Mouse (Mus musculus) cerebellum, adult 18-20 months (tissue): ENCODE data around the gene Cant1.

Experiments used
- DNase-seq, 2 experiments: peaks; one replicate each; pipeline ENCODE4 v3.0.0; 2021

Gene Cant1

DNA sequence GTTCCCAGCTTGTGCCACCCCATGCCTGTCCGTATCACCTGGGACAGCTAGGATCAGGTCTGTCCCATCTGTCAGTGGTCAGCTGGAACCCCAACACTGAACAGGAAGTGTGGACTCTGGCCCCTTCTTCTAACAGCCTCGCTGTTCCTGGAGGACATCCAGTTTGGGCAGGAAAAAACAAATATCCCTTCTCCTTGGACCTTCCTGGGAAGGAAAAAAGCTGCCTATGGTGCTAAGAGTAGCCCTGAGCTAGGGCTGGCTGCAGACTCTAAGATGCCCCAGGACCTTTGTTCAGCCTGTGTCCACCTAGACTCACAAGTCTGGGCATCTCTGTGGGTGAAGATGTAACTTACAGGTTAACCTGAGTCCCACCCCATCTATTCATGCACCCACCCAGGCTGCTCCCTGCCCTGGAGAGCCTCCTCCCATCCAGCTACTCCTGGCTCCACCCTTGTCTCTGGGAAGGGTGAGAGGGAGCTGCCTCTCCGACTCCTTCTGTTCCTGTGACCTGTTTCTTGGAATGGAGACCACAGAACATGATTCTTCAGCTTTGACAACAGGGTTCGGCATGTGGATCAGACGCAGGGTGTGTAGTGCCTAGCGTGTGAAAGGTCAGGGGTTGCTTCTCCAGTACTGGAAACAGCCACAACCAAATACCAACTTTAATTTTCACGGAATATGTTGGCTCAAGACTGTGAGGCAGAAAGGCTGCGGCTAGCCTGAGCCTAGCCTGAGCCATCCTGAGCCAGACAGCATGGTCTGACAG lies 10.2 kb upstream of the Cant1 start:
- DNase-seq: no peak

DNA sequence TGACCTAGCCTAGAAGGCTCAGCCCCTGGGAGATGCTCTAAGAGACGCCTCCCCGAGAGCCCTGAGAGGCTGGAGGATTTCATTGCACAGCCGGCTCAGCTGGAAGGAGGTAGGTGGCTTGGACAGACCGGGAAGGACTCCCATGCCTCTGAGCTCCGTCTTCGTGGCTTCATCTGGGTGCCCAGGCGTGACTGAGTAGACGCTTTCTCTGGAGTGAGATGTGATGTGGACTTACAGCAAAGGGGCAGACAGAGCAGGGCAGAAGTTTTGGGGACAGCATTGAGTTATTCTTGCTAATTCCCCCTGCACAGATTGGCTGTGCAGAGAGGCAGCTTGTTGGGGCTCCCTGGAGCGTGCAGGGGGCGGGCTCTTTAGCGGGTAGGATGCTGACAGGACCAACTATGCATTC lies 9.6 kb upstream of the Cant1 start:
- peak in 1 of 2 experiments; percentile 5 for DNase-seq

GRCm38 (mm10) chr11:118427986-118428385 lies 9.1 kb upstream of the Cant1 start, which contains the start of gene C1qtnf1:
Gene C1qtnf1 (plus strand): TSS chr11:118428203.
- no peak for DNase-seq

GRCm38 (mm10) chr11:118427266-118427779 lies 8.4 kb upstream of the Cant1 start:
- no peak for DNase-seq

GRCm38 (mm10) chr11:118426765-118427164 lies 7.9 kb upstream of the Cant1 start:
- DNase-seq: no peak

DNA sequence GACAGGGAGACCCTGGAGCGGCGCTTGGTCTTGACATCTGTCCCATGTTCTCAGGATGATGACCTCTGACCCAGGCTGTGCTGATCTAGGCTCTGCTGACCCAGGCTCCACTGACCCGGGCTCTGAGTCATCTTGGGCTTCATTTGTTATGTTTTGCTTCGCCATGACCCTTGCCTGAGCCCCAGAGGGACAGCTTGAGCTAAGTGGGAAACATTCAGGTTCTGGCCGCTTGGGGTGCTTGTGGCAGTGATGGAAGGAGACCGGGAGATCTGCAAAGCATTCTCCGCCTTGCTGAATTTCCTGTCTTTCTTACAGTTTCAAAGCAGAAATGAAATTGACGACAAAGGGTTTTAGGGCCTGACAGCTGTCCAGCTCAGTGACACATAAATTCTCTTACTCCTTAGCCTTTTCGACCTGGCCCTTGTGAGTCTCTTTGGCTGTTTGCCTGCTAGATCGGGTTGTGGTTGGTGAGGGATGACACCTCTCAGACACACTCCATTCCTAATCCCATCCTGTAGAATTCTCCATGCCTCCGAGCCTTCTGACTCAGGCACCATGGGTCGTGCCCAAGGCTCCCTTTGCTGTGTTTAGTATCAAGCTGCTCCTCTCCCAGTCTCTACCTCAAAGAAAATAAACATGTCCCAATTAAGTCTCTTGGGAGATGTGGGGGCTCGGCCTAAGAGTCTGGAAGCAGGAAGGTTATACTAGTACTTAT lies 5.9 kb upstream of the Cant1 start:
- peak in 1 of 2 experiments; percentile 4 for DNase-seq

DNA sequence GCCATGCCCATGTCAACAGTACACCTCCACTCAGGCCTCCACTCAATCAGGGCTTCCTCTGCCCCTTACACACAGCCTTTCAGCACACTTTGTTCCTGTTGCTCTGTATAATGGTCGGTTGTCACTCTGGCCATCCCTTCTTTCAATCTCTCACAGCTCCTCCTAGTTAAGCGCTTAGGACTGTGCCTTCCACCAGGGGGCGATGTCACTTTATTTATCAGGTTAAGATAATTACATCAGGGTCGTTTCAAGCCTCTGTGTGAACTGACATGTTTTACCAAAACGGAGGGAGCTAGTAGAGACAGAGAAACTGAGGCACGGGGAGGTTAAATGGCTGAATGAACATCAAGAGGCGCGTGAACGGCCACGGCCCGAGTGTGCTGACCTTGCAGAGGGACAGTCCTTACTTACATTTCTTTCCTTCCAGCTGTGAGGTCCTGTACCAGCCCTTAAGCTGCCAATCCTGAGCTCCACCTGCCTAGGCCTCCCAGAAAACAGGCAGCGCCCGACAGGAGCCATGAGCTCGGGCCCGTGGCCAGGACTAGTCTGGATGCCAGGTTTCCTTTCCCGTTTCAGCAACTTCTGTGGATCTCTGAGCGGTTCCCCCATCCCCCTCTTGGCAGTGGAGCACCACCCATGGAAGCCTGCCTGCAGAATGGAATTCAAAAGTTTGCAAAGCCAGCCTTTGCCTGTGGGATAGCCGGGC lies 4.5 kb upstream of the Cant1 start:
- DNase-seq: peak; percentile 76 to 78

DNA sequence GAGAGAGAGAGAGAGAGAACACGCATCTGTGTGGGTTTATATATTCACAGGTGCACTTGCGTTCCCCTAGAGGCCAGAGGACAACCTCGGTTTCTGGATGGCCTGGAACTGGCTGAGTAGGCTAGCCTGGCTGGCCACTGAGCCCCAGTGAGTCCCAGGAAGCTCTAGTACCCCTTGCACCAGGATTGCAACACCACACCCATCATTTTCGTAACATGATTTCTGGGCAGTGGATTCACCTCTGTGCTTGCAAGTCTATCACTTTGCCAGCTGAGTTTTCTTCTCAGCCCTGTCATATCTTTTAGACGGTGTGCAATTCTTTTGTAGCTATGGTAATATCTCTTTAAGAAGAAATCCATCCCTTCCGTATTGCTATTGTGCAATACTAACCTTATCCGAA lies 1.4 kb upstream of the Cant1 start:
- no peak for DNase-seq

- no peak for DNase-seq
Observed at GRCm38 (mm10) chr11:118418442-118418833, 448 bp downstream of the Cant1 start.

- DNase-seq: no peak
Observed at GRCm38 (mm10) chr11:118417496-118417895, 1.4 kb downstream of the Cant1 start.

DNA sequence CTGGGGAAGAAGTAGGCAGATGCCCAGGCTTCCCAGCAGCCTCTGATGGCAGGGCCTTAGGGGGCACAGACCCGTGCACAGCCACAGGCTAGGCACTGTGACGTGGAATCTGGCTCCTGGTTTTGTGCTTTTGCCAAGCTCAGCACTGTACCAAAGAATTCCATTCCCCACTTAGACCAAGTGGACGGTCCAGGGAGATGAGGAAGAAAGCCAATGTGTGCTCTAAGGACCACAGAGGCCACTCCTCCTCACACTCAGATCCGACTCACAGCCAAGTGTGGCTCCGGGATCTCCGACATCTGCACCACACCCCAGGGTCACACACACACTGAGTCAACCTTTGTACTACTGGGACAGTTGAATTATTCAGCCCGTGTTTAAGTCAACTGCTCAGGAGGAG lies 2.8 kb downstream of the Cant1 start:
- DNase-seq: no peak

DNA sequence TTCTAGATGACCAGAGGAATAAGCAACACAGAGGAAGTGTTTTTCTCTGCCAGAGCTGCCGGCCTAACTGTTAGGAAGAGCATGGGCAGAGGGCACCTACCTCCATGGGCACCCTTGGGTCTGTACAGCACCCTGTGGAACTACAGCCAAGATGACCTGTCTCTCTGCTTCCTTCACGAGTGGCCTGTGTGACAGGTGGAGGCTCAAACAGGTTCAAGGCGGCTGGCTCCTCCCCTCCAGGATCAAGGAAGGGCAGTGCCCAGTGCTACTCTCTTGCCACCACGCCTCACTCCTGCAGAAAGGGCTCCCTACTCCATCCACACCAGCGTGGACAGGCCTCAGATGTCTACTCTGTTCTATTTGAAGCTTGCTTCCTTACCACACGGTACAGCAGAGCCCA lies 3.3 kb downstream of the Cant1 start:
- no peak for DNase-seq

- DNase-seq: no peak
Observed at GRCm38 (mm10) chr11:118414270-118414669, 4.6 kb downstream of the Cant1 start.

DNA sequence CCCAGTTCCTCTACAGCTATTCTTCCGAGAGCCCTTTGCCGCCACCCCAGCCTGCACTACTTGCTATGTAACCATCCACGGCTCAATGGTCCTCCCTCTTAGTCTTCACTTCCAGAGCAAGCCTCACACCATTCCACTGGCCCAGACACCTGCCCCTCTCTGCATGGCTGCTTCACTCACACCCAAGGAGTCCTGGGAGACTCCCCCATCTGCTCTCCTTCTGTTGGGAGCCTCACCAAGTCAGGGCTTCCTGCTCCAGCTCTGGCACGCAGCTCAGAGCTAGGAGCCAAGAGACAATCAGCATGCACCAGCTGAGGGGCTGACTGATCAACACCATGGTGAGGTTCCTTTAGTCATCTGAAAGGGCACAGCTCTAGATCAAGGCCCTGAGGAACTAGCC lies 5.8 kb downstream of the Cant1 start:
- DNase-seq: peak; percentile 56 to 63

DNA sequence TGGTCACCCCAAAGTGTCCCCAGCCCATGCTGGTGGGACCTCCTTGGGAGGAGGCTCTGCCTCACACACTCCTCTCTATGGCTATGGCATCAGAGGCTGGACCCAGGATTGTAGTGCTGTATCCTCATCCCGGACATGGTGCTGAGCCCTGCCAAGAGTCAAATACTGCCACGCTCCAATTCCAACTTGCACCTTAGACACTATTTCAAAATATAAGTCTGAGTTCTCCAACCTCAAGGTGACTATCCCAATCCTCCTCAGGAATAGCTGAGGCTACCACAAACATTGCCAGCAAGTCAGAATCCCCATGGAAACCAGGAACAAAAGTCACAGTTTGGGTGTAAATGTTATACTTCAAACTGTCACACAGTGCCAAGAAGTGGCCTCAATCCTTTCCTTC lies 6.3 kb downstream of the Cant1 start:
- no peak for DNase-seq

- DNase-seq: no peak
Observed at GRCm38 (mm10) chr11:118411271-118411670, 7.6 kb downstream of the Cant1 start.

- no peak for DNase-seq
Observed at GRCm38 (mm10) chr11:118410479-118410878, 8.4 kb downstream of the Cant1 start.

DNA sequence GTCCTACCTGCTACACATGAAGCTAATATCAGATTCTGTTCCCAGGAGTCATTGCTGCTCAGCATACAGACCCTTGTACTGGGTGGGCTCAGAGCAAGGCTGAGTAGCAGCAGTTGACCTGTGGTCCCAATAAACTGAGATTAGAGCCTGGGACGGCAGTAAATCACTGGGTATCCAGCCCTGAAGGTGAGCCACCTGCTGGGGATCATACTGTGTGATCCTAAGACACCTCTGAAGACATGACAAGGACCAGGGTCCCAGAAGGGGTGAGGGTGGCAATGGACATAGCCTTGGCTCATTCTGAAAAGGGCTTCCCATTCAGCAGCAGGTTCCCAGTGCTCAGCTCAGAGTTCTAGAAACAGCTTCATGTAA lies 8.8 kb downstream of the Cant1 start:
- DNase-seq: no peak

- DNase-seq: peak in 1 of 2 experiments; percentile 1
Observed at GRCm38 (mm10) chr11:118409106-118410072, 9.5 kb downstream of the Cant1 start.

DNA sequence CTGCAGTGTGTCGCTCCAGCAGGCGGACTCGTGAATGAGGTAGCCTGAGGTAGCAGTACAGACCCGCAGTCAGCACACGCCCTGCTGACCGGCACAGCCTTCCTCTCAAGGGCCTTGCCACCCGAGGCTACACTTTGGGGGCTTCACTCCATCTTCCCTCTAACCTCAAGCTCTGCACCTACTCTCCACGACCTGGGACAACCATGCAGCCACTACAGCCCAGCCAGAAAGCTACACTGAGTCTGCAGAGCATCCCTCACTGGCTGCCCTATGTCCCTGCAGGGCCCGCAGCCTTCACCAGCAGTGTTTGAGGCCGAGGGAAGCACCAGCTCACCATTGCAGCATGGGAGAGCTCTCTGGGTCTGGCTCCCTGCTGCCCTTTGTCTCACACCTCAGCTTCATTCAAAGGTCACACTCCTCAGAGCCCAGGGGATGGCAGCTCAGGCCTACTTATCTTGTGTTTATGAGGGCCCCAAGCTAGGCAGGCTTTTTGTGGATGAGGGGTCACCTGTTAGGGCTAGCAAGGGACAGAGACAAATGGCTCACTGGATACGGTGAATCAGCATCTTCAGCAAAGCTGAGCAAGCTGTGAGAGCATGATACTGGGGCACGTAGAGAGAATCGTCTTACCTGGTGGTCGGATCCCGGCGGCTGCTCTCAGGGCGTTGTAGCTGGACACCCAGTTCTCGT lies 10.7 kb downstream of the Cant1 start:
- DNase-seq: peak in 1 of 2 experiments; percentile 0

GRCm38 (mm10) chr11:118407318-118407910 lies 11.5 kb downstream of the Cant1 start:
- peak; percentile 26 to 50 for DNase-seq
